Mouse (Mus musculus) MEL (cell line): Measurements from ENCODE around the gene Plekhh3.

Experiments used
- BHLHE40 ChIP-seq: IDR thresholded peaks from 2 replicates; pipeline ENCODE4 v1.6.1; 2012; ENCODE audit warnings: low read depth, mild to moderate bottlenecking, inconsistent platforms, low read length, improper control_type of control experiment, borderline replicate concordance
- CHD2 ChIP-seq: IDR thresholded peaks from 2 replicates; pipeline ENCODE4 v1.6.1; 2011; ENCODE audit warnings: low read length, improper control_type of control experiment
- CTCF ChIP-seq, 3 experiments: IDR thresholded peaks in 2 of 3; conservative IDR thresholded peaks in 1 of 3; 2 replicates each; pipeline ENCODE4 v1.5.1; 2011 to 2012; ENCODE audit warnings: low read length in 3 of 3, low read depth in 2 of 3, mild to moderate bottlenecking in 2 of 3, improper control_type of control experiment in 1 of 3, inconsistent platforms in 1 of 3, mixed read lengths in 1 of 3, moderate library complexity in 1 of 3; ENCODE audit not compliant: control insufficient read depth in 1 of 3, insufficient read depth in 1 of 3, poor library complexity in 1 of 3, severe bottlenecking in 1 of 3
- EP300 ChIP-seq, 2 experiments: IDR thresholded peaks; 2 replicates each; pipeline ENCODE4 v1.6.1; 2011; ENCODE audit warnings: improper control_type of control experiment in 2 of 2, low read length in 2 of 2, low read depth in 1 of 2, mild to moderate bottlenecking in 1 of 2
- MYC ChIP-seq: IDR thresholded peaks from 2 replicates; pipeline ENCODE4 v1.6.1; 2011; ENCODE audit warnings: low read depth, mild to moderate bottlenecking, low read length, improper control_type of control experiment, moderate library complexity
- RCOR1 ChIP-seq: IDR thresholded peaks from 2 replicates; pipeline ENCODE4 v1.6.1; 2012; ENCODE audit warnings: low read depth, mild to moderate bottlenecking, inconsistent platforms, low read length, improper control_type of control experiment
- TBP ChIP-seq: IDR thresholded peaks from 2 replicates; pipeline ENCODE4 v1.8.0; 2011; ENCODE audit warnings: low read depth, low read length, improper control_type of control experiment
- ZC3H11A ChIP-seq: IDR thresholded peaks from 2 replicates; pipeline ENCODE4 v1.6.1; 2012; ENCODE audit warnings: low read depth, mild to moderate bottlenecking, inconsistent platforms, low read length, improper control_type of control experiment
- ZNF384 ChIP-seq: IDR thresholded peaks from 2 replicates; pipeline ENCODE4 v1.6.1; 2012; ENCODE audit warnings: low read depth, mild to moderate bottlenecking, inconsistent platforms, low read length, improper control_type of control experiment

DNA sequence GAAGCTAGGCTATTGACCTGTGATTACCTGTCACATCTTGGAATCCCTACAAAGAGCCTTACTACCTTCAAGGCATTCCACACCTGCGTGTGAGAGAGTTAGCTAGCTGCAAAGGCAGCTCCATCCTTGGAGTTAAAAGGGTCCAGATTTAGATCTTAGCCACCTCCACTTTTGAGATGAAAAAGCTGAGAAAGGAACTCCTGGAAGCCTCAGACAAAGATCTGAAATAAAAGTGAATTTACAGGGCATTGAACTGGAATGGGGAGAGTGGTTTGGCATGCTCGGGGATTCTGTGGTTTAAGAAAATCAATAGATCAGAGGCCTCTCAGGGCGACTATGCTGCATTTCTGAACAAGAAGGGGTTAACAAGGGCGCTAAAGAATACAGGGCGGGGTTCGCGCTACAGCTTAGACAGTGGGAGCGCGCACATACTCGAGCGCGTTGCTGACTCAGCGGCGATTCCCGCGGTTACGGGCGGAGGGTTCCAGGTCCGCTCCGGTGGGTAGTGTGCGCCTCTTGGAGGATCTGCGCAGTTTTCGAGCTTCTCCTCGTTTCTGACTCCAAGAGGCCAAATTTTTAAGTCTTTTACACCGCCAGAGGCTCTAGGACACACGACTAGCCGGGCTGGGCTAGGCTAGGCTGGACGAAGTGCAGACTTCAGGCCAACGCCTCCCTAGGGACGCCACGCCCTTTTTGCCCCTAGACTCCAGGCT is 726 bp upstream of the Plekhh3 start:
- TF ChIP-seq EP300 (IDR thresholded peaks at IDR 0.05; ENCODE audit: low read depth in 1 of 2, low read length in 2 of 2) (0 out of 4 replicates have a peak, but pooled peaks of 1 of the 2 experiments have one; percentile 4), CTCF (IDR thresholded peaks at IDR 0.05 in 2 of 3, conservative IDR thresholded peaks at IDR 0.05 in 1 of 3; ENCODE audit: control insufficient read depth in 1 of 3, insufficient read depth in 1 of 3, low read depth in 2 of 3, low read length in 3 of 3, poor library complexity in 1 of 3, severe bottlenecking in 1 of 3) (no peak), CHD2 (no peak), TBP (no peak), ZNF384 (no peak), RCOR1 (peak; percentile 28), MYC (no peak), BHLHE40 (no peak), ZC3H11A (no peak)
